Mouse (Mus musculus): ENCODE data around the gene Fbxl13. TPM values are rescaled to one million over a fixed set of nuclear protein-coding genes. Genes with fewer than 3 reads are reported as not detected.

Gene Fbxl13
- polyA plus RNA-seq, 1 experiment from 2014 or later, result 0.09 TPM

- H3K27ac ChIP-seq, result no peak overlapping the region
- no peak for ATAC-seq
- 83% methylated on average over 3 of the region's 3 CpGs for WGBS
- no peaks in the 10 kb centered on the region for H3K36me3 ChIP-seq (ENCODE audit: poor library complexity, severe bottlenecking)
- no peaks in the 10 kb centered on the region for H3K27me3 ChIP-seq
- no peak overlapping the region for H3K9ac ChIP-seq
- H3K4me3 ChIP-seq, result no peak overlapping the region
- no peaks in the 10 kb centered on the region for H3K9me3 ChIP-seq (replicated peaks)
- no peak overlapping the region for H3K4me2 ChIP-seq
- H3K4me1 ChIP-seq, result no peaks in the 10 kb centered on the region
Observed at GRCm38 (mm10) chr5:21487306-21487705, 158.1 kb downstream of the Fbxl13 start.

- Histone ChIP-seq H3K4me1 (no peaks in the 10 kb centered on the region), H3K9ac (no peak overlapping the region), H3K27ac (no peak overlapping the region), H3K4me2 (no peak overlapping the region), H3K4me3 (no peak overlapping the region), H3K9me3 (replicated peaks) (no peaks in the 10 kb centered on the region), H3K36me3 (ENCODE audit: poor library complexity, severe bottlenecking) (no peaks in the 10 kb centered on the region), H3K27me3 (no peaks in the 10 kb centered on the region)
- ATAC-seq, result no peak
- WGBS, result 89% methylated on average over 5 of the region's 5 CpGs
Observed at GRCm38 (mm10) chr5:21486798-21487197, 158.6 kb downstream of the Fbxl13 start.

- Histone ChIP-seq H3K36me3 (ENCODE audit: poor library complexity, severe bottlenecking) (no peaks in the 10 kb centered on the region), H3K27me3 (no peaks in the 10 kb centered on the region), H3K9me3 (replicated peaks) (no peaks in the 10 kb centered on the region), H3K27ac (no peak overlapping the region), H3K9ac (no peak overlapping the region), H3K4me3 (no peak overlapping the region), H3K4me1 (no peaks in the 10 kb centered on the region), H3K4me2 (no peak overlapping the region)
- 91% methylated on average over 8 of the region's 8 CpGs for WGBS
- no peak for ATAC-seq
Observed at GRCm38 (mm10) chr5:21485197-21485829, 160.1 kb downstream of the Fbxl13 start.

GRCm38 (mm10) chr5:21483275-21483674, 162.2 kb downstream of the Fbxl13 start:
- Histone ChIP-seq H3K4me1 (no peaks in the 10 kb centered on the region), H3K9me3 (replicated peaks) (no peaks in the 10 kb centered on the region), H3K36me3 (ENCODE audit: poor library complexity, severe bottlenecking) (no peaks in the 10 kb centered on the region), H3K9ac (no peak overlapping the region), H3K4me2 (no peak overlapping the region), H3K4me3 (no peak overlapping the region), H3K27ac (no peak overlapping the region), H3K27me3 (no peaks in the 10 kb centered on the region)
- ATAC-seq, result no peak
- WGBS, result 91% methylated on average over 8 of the region's 8 CpGs

DNA sequence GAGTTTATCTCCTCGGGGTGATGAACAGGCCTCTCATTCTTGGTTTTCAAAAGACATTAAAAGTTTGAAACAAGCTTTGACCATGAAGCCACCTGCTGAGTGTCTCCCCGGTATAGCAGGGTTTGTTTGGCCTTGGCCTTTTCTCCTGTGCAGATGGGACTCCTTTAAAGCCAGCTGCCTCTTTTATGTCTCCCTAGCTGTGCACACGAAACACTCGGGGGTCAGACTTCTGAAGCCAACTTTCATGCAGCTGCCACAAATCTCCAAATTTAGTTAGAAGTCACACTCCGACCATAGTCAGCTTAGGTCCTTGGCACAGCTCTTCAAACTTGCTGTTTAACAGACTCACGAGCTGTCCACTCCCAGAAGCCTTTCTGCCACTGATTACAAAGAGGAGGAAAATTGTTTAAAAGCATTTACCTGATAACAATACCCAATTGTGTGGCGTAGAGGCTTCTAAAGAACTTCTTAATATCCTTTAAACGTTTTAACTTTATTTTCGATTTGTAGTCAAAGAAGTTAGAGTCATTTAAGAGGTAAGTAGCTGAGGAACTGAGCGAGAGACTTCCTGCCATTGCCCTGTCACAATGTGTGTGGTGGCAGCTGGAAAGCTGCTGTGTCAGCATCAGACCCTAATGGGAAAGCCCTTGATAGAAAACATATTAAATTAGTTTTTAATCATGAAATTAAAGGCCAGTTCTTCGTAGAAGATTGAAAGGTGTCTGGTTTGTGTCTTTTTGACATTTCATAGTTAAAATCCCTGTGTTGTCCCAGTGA, 162.8 kb downstream of the Fbxl13 start:
- Histone ChIP-seq H3K27me3 (no peaks in the 10 kb centered on the region), H3K4me2 (no peak overlapping the region), H3K4me1 (no peaks in the 10 kb centered on the region), H3K27ac (no peak overlapping the region), H3K9ac (no peak overlapping the region), H3K36me3 (ENCODE audit: poor library complexity, severe bottlenecking) (no peaks in the 10 kb centered on the region), H3K4me3 (no peak overlapping the region), H3K9me3 (replicated peaks) (no peaks in the 10 kb centered on the region)
- WGBS, result 36% methylated on average over 11 of the region's 11 CpGs
- ATAC-seq, result no peak

DNA sequence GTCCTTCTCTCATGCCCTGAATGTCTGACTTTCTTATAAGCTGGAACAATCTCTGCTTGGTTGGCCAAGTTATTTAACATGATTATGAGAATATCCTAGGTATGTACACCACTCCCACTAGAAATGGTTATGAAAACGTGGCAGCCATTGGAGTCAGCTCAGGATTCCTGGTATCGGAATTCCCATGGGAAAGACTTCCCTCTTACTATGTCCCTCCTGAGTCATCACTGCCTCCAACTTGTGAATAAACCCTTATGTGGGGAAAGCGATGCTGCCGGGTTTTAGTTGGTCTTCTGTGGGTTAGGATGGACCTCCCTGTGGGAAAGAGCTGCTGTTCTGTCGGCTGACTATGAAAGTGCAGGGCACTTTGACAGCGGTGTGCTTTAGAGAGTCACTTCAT, 163.9 kb downstream of the Fbxl13 start:
- H3K9ac ChIP-seq, result no peak overlapping the region
- H3K4me3 ChIP-seq, result no peak overlapping the region
- H3K36me3 ChIP-seq (ENCODE audit: poor library complexity, severe bottlenecking), result no peaks in the 10 kb centered on the region
- no peak for ATAC-seq
- no peaks in the 10 kb centered on the region for H3K27me3 ChIP-seq
- no peak overlapping the region for H3K4me2 ChIP-seq
- no peak overlapping the region for H3K27ac ChIP-seq
- no peaks in the 10 kb centered on the region for H3K4me1 ChIP-seq
- WGBS, result 91% methylated on average over 6 of the region's 6 CpGs
- no peaks in the 10 kb centered on the region for H3K9me3 ChIP-seq (replicated peaks)

GRCm38 (mm10) chr5:21479746-21480145, 165.7 kb downstream of the Fbxl13 start:
- WGBS, result 91% methylated on average over 5 of the region's 5 CpGs
- no peak for ATAC-seq
- H3K4me1 ChIP-seq, result no peaks in the 10 kb centered on the region
- H3K27ac ChIP-seq, result no peak overlapping the region
- no peaks in the 10 kb centered on the region for H3K36me3 ChIP-seq (ENCODE audit: poor library complexity, severe bottlenecking)
- H3K9me3 ChIP-seq (replicated peaks), result no peaks in the 10 kb centered on the region
- no peaks in the 10 kb centered on the region for H3K27me3 ChIP-seq
- H3K4me3 ChIP-seq, result no peak overlapping the region
- H3K4me2 ChIP-seq, result no peak overlapping the region
- no peak overlapping the region for H3K9ac ChIP-seq

- H3K9me3 ChIP-seq (replicated peaks), result no peaks in the 10 kb centered on the region
- H3K9ac ChIP-seq, result no peak overlapping the region
- WGBS, result 96% methylated on average over 5 of the region's 5 CpGs
- no peak overlapping the region for H3K27ac ChIP-seq
- H3K27me3 ChIP-seq, result no peaks in the 10 kb centered on the region
- no peak overlapping the region for H3K4me3 ChIP-seq
- no peak for ATAC-seq
- no peaks in the 10 kb centered on the region for H3K36me3 ChIP-seq (ENCODE audit: poor library complexity, severe bottlenecking)
- H3K4me2 ChIP-seq, result no peak overlapping the region
- no peaks in the 10 kb centered on the region for H3K4me1 ChIP-seq
Observed at GRCm38 (mm10) chr5:21478428-21478827, 167.0 kb downstream of the Fbxl13 start.

DNA sequence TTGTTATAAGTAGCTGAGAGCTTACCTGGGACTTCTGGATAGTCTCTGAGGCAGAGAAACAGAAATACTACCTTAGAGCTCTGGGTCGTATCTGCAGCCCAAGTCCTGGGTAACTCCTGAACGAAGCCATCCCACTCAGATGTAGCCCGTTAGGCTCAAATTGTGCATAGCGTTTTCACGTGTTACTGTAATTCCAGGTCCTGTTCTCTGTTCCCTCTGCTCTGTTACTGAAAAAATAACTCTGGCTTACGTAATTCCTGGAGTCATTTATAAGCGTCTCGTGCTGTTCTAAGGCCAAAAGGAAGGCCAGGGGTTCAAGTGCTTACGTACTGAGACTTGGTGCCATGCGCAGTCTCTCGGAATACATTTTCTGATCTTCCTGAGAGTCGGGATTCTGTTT, 177.3 kb downstream of the Fbxl13 start:
- no peaks in the 10 kb centered on the region for H3K27me3 ChIP-seq
- no peaks in the 10 kb centered on the region for H3K9me3 ChIP-seq (replicated peaks)
- no peaks in the 10 kb centered on the region for H3K36me3 ChIP-seq (ENCODE audit: poor library complexity, severe bottlenecking)
- no peak overlapping the region for H3K9ac ChIP-seq
- H3K27ac ChIP-seq, result no peak overlapping the region
- H3K4me2 ChIP-seq, result no peak overlapping the region
- WGBS, result 92% methylated on average over 12 of the region's 12 CpGs
- no peak for ATAC-seq
- H3K4me1 ChIP-seq, result no peaks in the 10 kb centered on the region
- no peak overlapping the region for H3K4me3 ChIP-seq

DNA sequence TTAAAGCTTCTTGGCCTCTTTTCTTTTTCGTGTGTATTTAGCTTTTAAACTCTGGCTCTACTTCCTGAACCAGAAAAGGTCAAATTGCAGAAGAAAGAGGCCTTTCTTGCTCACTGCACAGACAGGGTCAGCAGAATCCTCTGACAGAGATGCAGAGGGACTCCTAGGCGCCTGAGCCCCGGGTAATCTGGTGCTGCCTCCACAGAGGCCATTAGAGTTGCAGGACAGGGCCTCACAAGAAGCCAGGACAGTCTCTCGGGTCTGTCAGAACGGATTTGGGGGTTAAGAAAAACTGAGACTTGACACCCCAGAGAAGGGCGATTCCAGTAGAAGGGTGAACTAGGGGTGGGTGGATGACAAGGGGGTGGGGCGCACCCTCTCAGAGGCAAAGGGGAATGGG, 178.0 kb downstream of the Fbxl13 start:
- H3K27me3 ChIP-seq, result no peaks in the 10 kb centered on the region
- no peaks in the 10 kb centered on the region for H3K36me3 ChIP-seq (ENCODE audit: poor library complexity, severe bottlenecking)
- no peak for ATAC-seq
- H3K4me1 ChIP-seq, result no peaks in the 10 kb centered on the region
- no peaks in the 10 kb centered on the region for H3K9me3 ChIP-seq (replicated peaks)
- no peak overlapping the region for H3K9ac ChIP-seq
- H3K4me2 ChIP-seq, result no peak overlapping the region
- no peak overlapping the region for H3K27ac ChIP-seq
- WGBS, result 79% methylated on average over 7 of the region's 7 CpGs
- H3K4me3 ChIP-seq, result no peak overlapping the region

GRCm38 (mm10) chr5:21440833-21441530, 204.5 kb downstream of the Fbxl13 start:
- 62% methylated on average over 8 of the region's 8 CpGs for WGBS
- Histone ChIP-seq H3K4me1 (peaks cover 11% of the 10 kb centered on the region; the same call in 1 of the 2 replicates), H3K4me3 (no peak overlapping the region), H3K27me3 (no peaks in the 10 kb centered on the region), H3K36me3 (ENCODE audit: poor library complexity, severe bottlenecking) (no peaks in the 10 kb centered on the region), H3K9me3 (replicated peaks) (no peaks in the 10 kb centered on the region), H3K4me2 (no peak overlapping the region), H3K9ac (no peak overlapping the region), H3K27ac (no peak overlapping the region)
- ATAC-seq, result no peak

- 91% methylated on average over 7 of the region's 7 CpGs for WGBS
- no peak overlapping the region for H3K4me2 ChIP-seq
Observed at GRCm38 (mm10) chr5:21439446-21440110, 205.9 kb downstream of the Fbxl13 start.

More at GRCm38 (mm10) chr5:21439446-21440110, 205.9 kb downstream of the Fbxl13 start:
- H3K9me3 ChIP-seq (replicated peaks), result no peaks in the 10 kb centered on the region
- no peak overlapping the region for H3K9ac ChIP-seq
- no peak for ATAC-seq
- H3K4me1 ChIP-seq, result peaks cover 11% of the 10 kb centered on the region; the same call in 1 of the 2 replicates
- no peaks in the 10 kb centered on the region for H3K27me3 ChIP-seq
- H3K27ac ChIP-seq, result no peak overlapping the region
- H3K36me3 ChIP-seq (ENCODE audit: poor library complexity, severe bottlenecking), result no peaks in the 10 kb centered on the region
- H3K4me3 ChIP-seq, result no peak overlapping the region

All from forebrain, embryonic 13.5 days (tissue).